Mouse (Mus musculus): ENCODE data around the gene Olfr1204. TPM values are rescaled to one million over a fixed set of nuclear protein-coding genes. Genes with fewer than 3 reads are reported as not detected.

The Olfr1204 gene
- total and polyA plus RNA-seq, 3 experiments = not detected

DNA sequence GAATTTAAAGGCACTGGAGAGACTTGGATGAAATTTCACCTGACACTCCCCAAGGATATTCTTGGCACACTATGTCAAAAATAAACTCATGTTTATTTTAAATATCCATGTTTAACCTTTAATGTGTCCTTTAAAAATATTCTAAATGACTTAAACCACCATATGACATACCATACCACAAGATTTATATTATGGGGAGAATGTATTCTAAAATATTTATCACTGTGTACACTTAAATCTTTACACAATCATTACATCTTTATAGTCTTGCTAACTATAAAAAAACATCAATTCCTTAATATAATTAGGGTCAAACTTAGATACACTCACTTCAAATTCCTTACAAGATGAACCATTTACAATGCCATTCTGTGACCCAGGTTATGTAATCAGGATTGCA lies 53.1 kb downstream of the Olfr1204 start, which contains the start of gene Olfr1208:
Gene Olfr1208, minus strand, starts transcription at position 101 of the 400 bp plus-strand sequence.
- TF ChIP-seq MAZ (IDR thresholded peaks at IDR 0.05; ENCODE audit: low read depth, low read length) (no peak), RCOR1 (IDR thresholded peaks at IDR 0.05; ENCODE audit: low read depth, low read length) (no peak), BHLHE40 (IDR thresholded peaks at IDR 0.05; ENCODE audit: borderline replicate concordance, low read depth, low read length) (no peak), ZC3H11A (IDR thresholded peaks at IDR 0.05; ENCODE audit: low read depth, low read length) (no peak)
- no peaks in the 10 kb centered on the region for H3K9me3 ChIP-seq (replicated peaks; ENCODE audit: insufficient read depth, low read length)
- DNase-seq (ENCODE audit: low read depth, low spot score) = no peak

More for the DNA sequence above, 53.1 kb downstream of the Olfr1204 start, which contains the start of gene Olfr1208:
- no peaks in the 10 kb centered on the region for H3K4me1 ChIP-seq (ENCODE audit: control insufficient read depth in 1 of 2, insufficient read depth in 2 of 2, low read length in 2 of 2)
- H3K79me2 ChIP-seq (ENCODE audit: control insufficient read depth, insufficient read depth, low read length, poor library complexity) = no peaks in the 10 kb centered on the region
- no peaks in the 10 kb centered on the region for H3K36me3 ChIP-seq (ENCODE audit: control insufficient read depth in 1 of 2, insufficient read depth in 2 of 2, low read length in 2 of 2)
- no peaks in the 10 kb centered on the region for H3K27me3 ChIP-seq (ENCODE audit: control insufficient read depth in 1 of 2, insufficient read depth in 2 of 2, low read length in 2 of 2)
- no peak within 1 kb of the TSS for H3K27ac ChIP-seq (ENCODE audit: control insufficient read depth, low read depth, low read length)
- no peak within 1 kb of the TSS for H3K9ac ChIP-seq (ENCODE audit: control insufficient read depth, low read depth, low read length, poor library complexity, severe bottlenecking)
- no peak within 1 kb of the TSS for H3K4me3 ChIP-seq (ENCODE audit: control insufficient read depth in 1 of 2, insufficient read depth in 1 of 2, low read depth in 2 of 2, low read length in 2 of 2)

Other genes starting within 250 kb of the Olfr1204 start
- not detected in 2 replicates for gene Olfr1191-ps1, start 208.8 kb upstream of the Olfr1204 start, total RNA-seq (2012; rRNA removed)
- gene Olfr1191-ps1, start 208.8 kb upstream of the Olfr1204 start, polyA plus RNA-seq (2012; ENCODE audit: insufficient read depth in 1 of 2, insufficient read length in 2 of 2, low read depth in 1 of 2, low replicate concordance in 2 of 2, missing spikeins in 1 of 2) = not detected
- not detected in 2 replicates for gene Olfr1192-ps1, start 200.8 kb upstream of the Olfr1204 start, total RNA-seq (2012; rRNA removed)
- gene Olfr1192-ps1, start 200.8 kb upstream of the Olfr1204 start, polyA plus RNA-seq (2012; ENCODE audit: insufficient read depth in 1 of 2, insufficient read length in 2 of 2, low read depth in 1 of 2, low replicate concordance in 2 of 2, missing spikeins in 1 of 2) = not detected
- gene Olfr1193, start 173.7 kb upstream of the Olfr1204 start, total RNA-seq (2012; rRNA removed) = not detected in 2 replicates
- gene Olfr1193, start 173.7 kb upstream of the Olfr1204 start, polyA plus RNA-seq (2012; ENCODE audit: insufficient read depth in 1 of 2, insufficient read length in 2 of 2, low read depth in 1 of 2, low replicate concordance in 2 of 2, missing spikeins in 1 of 2) = not detected
- gene Olfr1195, start 160.1 kb upstream of the Olfr1204 start, total RNA-seq (2012; rRNA removed) = not detected in 2 replicates
- gene Olfr1195, start 160.1 kb upstream of the Olfr1204 start, polyA plus RNA-seq (2012; ENCODE audit: insufficient read depth in 1 of 2, insufficient read length in 2 of 2, low read depth in 1 of 2, low replicate concordance in 2 of 2, missing spikeins in 1 of 2) = not detected
- not detected in 2 replicates for gene Olfr1196, start 144.7 kb upstream of the Olfr1204 start, total RNA-seq (2012; rRNA removed)
- not detected for gene Olfr1196, start 144.7 kb upstream of the Olfr1204 start, polyA plus RNA-seq (2012; ENCODE audit: insufficient read depth in 1 of 2, insufficient read length in 2 of 2, low read depth in 1 of 2, low replicate concordance in 2 of 2, missing spikeins in 1 of 2)
- not detected in 2 replicates for gene Olfr1197, start 116.9 kb upstream of the Olfr1204 start, total RNA-seq (2012; rRNA removed)
- not detected for gene Olfr1197, start 116.9 kb upstream of the Olfr1204 start, polyA plus RNA-seq (2012; ENCODE audit: insufficient read depth in 1 of 2, insufficient read length in 2 of 2, low read depth in 1 of 2, low replicate concordance in 2 of 2, missing spikeins in 1 of 2)
- gene Olfr1198, start 97.9 kb upstream of the Olfr1204 start, total RNA-seq (2012; rRNA removed) = not detected in 2 replicates
- not detected for gene Olfr1198, start 97.9 kb upstream of the Olfr1204 start, polyA plus RNA-seq (2012; ENCODE audit: insufficient read depth in 1 of 2, insufficient read length in 2 of 2, low read depth in 1 of 2, low replicate concordance in 2 of 2, missing spikeins in 1 of 2)
- not detected in 2 replicates for gene Olfr1199, start 88.8 kb upstream of the Olfr1204 start, total RNA-seq (2012; rRNA removed)
- not detected for gene Olfr1199, start 88.8 kb upstream of the Olfr1204 start, polyA plus RNA-seq (2012; ENCODE audit: insufficient read depth in 1 of 2, insufficient read length in 2 of 2, low read depth in 1 of 2, low replicate concordance in 2 of 2, missing spikeins in 1 of 2)
- gene Olfr1200, start 78.8 kb upstream of the Olfr1204 start, total RNA-seq (2012; rRNA removed) = not detected in 2 replicates
- not detected for gene Olfr1200, start 78.8 kb upstream of the Olfr1204 start, polyA plus RNA-seq (2012; ENCODE audit: insufficient read depth in 1 of 2, insufficient read length in 2 of 2, low read depth in 1 of 2, low replicate concordance in 2 of 2, missing spikeins in 1 of 2)
- not detected in 2 replicates for gene Olfr1201, start 56.3 kb upstream of the Olfr1204 start, total RNA-seq (2012; rRNA removed)
- gene Olfr1201, start 56.3 kb upstream of the Olfr1204 start, polyA plus RNA-seq (2012; ENCODE audit: insufficient read depth in 1 of 2, insufficient read length in 2 of 2, low read depth in 1 of 2, low replicate concordance in 2 of 2, missing spikeins in 1 of 2) = not detected
- gene Olfr1202, start 34.8 kb upstream of the Olfr1204 start, total RNA-seq (2012; rRNA removed) = not detected in 2 replicates
- gene Olfr1202, start 34.8 kb upstream of the Olfr1204 start, polyA plus RNA-seq (2012; ENCODE audit: insufficient read depth in 1 of 2, insufficient read length in 2 of 2, low read depth in 1 of 2, low replicate concordance in 2 of 2, missing spikeins in 1 of 2) = not detected
- gene Olfr1205, start 19.6 kb upstream of the Olfr1204 start, total RNA-seq (2012; rRNA removed) = not detected in 2 replicates
- not detected for gene Olfr1205, start 19.6 kb upstream of the Olfr1204 start, polyA plus RNA-seq (2012; ENCODE audit: insufficient read depth in 1 of 2, insufficient read length in 2 of 2, low read depth in 1 of 2, low replicate concordance in 2 of 2, missing spikeins in 1 of 2)
- gene Olfr1206, start 13.9 kb downstream of the Olfr1204 start, total RNA-seq (2012; rRNA removed) = not detected in 2 replicates
- not detected for gene Olfr1206, start 13.9 kb downstream of the Olfr1204 start, polyA plus RNA-seq (2012; ENCODE audit: insufficient read depth in 1 of 2, insufficient read length in 2 of 2, low read depth in 1 of 2, low replicate concordance in 2 of 2, missing spikeins in 1 of 2)
- not detected in 2 replicates for gene Olfr1208, start 53.0 kb downstream of the Olfr1204 start, total RNA-seq (2012; rRNA removed)
- gene Olfr1208, start 53.0 kb downstream of the Olfr1204 start, polyA plus RNA-seq (2012; ENCODE audit: insufficient read depth in 1 of 2, insufficient read length in 2 of 2, low read depth in 1 of 2, low replicate concordance in 2 of 2, missing spikeins in 1 of 2) = not detected
- not detected in 2 replicates for gene Olfr1209, start 65.9 kb downstream of the Olfr1204 start, total RNA-seq (2012; rRNA removed)
- gene Olfr1209, start 65.9 kb downstream of the Olfr1204 start, polyA plus RNA-seq (2012; ENCODE audit: insufficient read depth in 1 of 2, insufficient read length in 2 of 2, low read depth in 1 of 2, low replicate concordance in 2 of 2, missing spikeins in 1 of 2) = not detected
- not detected in 2 replicates for gene Olfr1211, start 88.8 kb downstream of the Olfr1204 start, total RNA-seq (2012; rRNA removed)
- gene Olfr1211, start 88.8 kb downstream of the Olfr1204 start, polyA plus RNA-seq (2012; ENCODE audit: insufficient read depth in 1 of 2, insufficient read length in 2 of 2, low read depth in 1 of 2, low replicate concordance in 2 of 2, missing spikeins in 1 of 2) = not detected
- not detected in 2 replicates for gene Olfr1212, start 104.7 kb downstream of the Olfr1204 start, total RNA-seq (2012; rRNA removed)
- not detected for gene Olfr1212, start 104.7 kb downstream of the Olfr1204 start, polyA plus RNA-seq (2012; ENCODE audit: insufficient read depth in 1 of 2, insufficient read length in 2 of 2, low read depth in 1 of 2, low replicate concordance in 2 of 2, missing spikeins in 1 of 2)
- not detected in 2 replicates for gene Gm13762, start 131.0 kb downstream of the Olfr1204 start, total RNA-seq (2012; rRNA removed)
- gene Gm13762, start 131.0 kb downstream of the Olfr1204 start, polyA plus RNA-seq (2012; ENCODE audit: insufficient read depth in 1 of 2, insufficient read length in 2 of 2, low read depth in 1 of 2, low replicate concordance in 2 of 2, missing spikeins in 1 of 2) = not detected
- not detected in 2 replicates for gene Olfr1214, start 143.4 kb downstream of the Olfr1204 start, total RNA-seq (2012; rRNA removed)
- gene Olfr1214, start 143.4 kb downstream of the Olfr1204 start, polyA plus RNA-seq (2012; ENCODE audit: insufficient read depth in 1 of 2, insufficient read length in 2 of 2, low read depth in 1 of 2, low replicate concordance in 2 of 2, missing spikeins in 1 of 2) = not detected
- not detected in 2 replicates for gene Olfr1215, start 157.7 kb downstream of the Olfr1204 start, total RNA-seq (2012; rRNA removed)
- not detected for gene Olfr1215, start 157.7 kb downstream of the Olfr1204 start, polyA plus RNA-seq (2012; ENCODE audit: insufficient read depth in 1 of 2, insufficient read length in 2 of 2, low read depth in 1 of 2, low replicate concordance in 2 of 2, missing spikeins in 1 of 2)
- gene Olfr1216, start 169.0 kb downstream of the Olfr1204 start, total RNA-seq (2012; rRNA removed) = not detected in 2 replicates
- not detected for gene Olfr1216, start 169.0 kb downstream of the Olfr1204 start, polyA plus RNA-seq (2012; ENCODE audit: insufficient read depth in 1 of 2, insufficient read length in 2 of 2, low read depth in 1 of 2, low replicate concordance in 2 of 2, missing spikeins in 1 of 2)
- gene Olfr1217, start 182.8 kb downstream of the Olfr1204 start, total RNA-seq (2012; rRNA removed) = not detected in 2 replicates
- under 1 TPM in 1 of 2 experiments, not detected in 1; 0.03 TPM for gene Olfr1217, start 182.8 kb downstream of the Olfr1204 start, polyA plus RNA-seq (2012; ENCODE audit: insufficient read depth in 1 of 2, insufficient read length in 2 of 2, low read depth in 1 of 2, low replicate concordance in 2 of 2, missing spikeins in 1 of 2)
- gene Olfr1218, start 211.9 kb downstream of the Olfr1204 start, total RNA-seq (2012; rRNA removed) = not detected in 2 replicates
- gene Olfr1218, start 211.9 kb downstream of the Olfr1204 start, polyA plus RNA-seq (2012; ENCODE audit: insufficient read depth in 1 of 2, insufficient read length in 2 of 2, low read depth in 1 of 2, low replicate concordance in 2 of 2, missing spikeins in 1 of 2) = not detected
- gene Olfr1219, start 234.2 kb downstream of the Olfr1204 start, total RNA-seq (2012; rRNA removed) = not detected in 2 replicates
- not detected for gene Olfr1219, start 234.2 kb downstream of the Olfr1204 start, polyA plus RNA-seq (2012; ENCODE audit: insufficient read depth in 1 of 2, insufficient read length in 2 of 2, low read depth in 1 of 2, low replicate concordance in 2 of 2, missing spikeins in 1 of 2)

Data from MEL (cell line).